Mouse (Mus musculus): ENCODE data around the gene Grik5. TPM values are rescaled to one million over a fixed set of nuclear protein-coding genes. Genes with fewer than 3 reads are reported as not detected.

The Grik5 gene
- polyA plus RNA-seq, 2 experiments, result 11.8 to 84.9 TPM

DNA sequence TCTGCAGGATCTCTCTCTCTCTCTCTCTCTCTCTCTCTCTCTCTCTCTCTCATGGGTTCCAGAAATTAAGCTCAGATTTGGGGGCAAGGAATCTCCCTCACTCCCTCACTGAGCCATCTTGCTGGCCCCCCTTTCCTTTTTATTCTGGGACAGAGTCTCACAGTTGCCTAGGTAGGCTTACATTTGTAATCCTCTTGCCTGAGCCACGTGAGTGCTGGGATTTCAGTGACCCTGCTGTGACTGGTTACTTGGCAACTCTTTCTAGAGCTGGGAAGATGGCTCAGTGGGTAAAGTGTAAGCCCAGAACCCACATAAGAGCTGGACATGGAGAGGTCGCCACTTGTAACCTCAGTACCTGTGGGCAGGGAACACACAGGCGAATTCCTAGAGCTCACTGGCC, 40.6 kb downstream of the Grik5 start:
- H3K9me3 ChIP-seq (ENCODE audit: control insufficient read depth, low read length), result no peaks in the 10 kb centered on the region
- DNase-seq (ENCODE audit: low spot score), result no peak
- no peak for ATAC-seq (ENCODE audit: low FRiP score, low read depth)
- H3K9ac ChIP-seq (ENCODE audit: low read depth, low read length, severe bottlenecking), result no peak overlapping the region
- TF ChIP-seq POLR2A (IDR thresholded peaks at IDR 0.05; ENCODE audit: borderline replicate concordance, extremely low read depth, insufficient read depth, insufficient read length), result no peak
- WGBS, result 75% methylated on average over 3 of the region's 3 CpGs
- peaks cover 51% of the 10 kb centered on the region for H3K36me3 ChIP-seq (ENCODE audit: control insufficient read depth, insufficient read depth, low read length)
- H3K4me1 ChIP-seq (ENCODE audit: control insufficient read depth, insufficient read depth, low read length), result no peaks in the 10 kb centered on the region
- no peak overlapping the region for H3K27ac ChIP-seq (replicated peaks; ENCODE audit: low read depth, low read length)
- H3K27me3 ChIP-seq (ENCODE audit: control insufficient read depth, insufficient read depth, low read length), result no peaks in the 10 kb centered on the region
- no peak overlapping the region for H3K4me3 ChIP-seq (replicated peaks; ENCODE audit: low read length)
- H3K4me2 ChIP-seq (replicated peaks; ENCODE audit: low read depth, low read length, severe bottlenecking), result no peak overlapping the region

DNA sequence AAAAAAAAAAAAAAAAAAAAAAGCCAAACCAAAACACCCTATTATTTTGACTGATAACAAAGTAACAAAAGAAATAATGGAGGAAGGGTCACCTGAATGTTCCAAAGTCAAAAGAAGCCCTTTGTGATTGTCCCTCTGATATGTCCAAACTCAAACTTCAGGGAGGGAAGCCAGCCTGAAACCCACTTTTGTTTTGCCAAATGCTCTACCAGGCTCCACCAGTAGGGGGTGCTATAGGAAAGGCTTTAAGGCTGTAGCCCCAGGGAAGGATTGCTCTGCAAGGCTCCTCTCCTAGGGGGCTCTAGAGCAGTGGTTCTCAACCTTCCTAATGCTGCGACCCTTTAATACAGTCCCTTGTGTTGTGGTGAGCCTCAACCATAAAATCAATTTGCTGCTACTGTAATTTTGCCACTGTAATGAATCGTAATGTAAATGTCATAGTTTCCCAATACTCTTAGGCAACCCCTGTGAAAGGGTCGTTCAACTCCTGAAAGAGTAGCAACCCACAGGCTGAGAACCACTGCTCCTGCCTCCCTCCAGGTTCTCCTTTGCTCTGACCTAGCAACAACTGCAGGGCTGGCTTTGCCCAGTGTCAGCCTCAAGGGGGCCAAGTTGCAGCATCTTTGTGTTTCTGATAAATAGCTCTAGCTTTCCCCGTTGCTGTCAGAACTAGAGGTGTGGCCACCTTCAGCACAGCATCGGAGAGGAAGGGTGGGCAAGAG, 42.0 kb downstream of the Grik5 start:
- Histone ChIP-seq H3K4me1 (ENCODE audit: control insufficient read depth, insufficient read depth, low read length) (no peaks in the 10 kb centered on the region), H3K9me3 (ENCODE audit: control insufficient read depth, low read length) (no peaks in the 10 kb centered on the region), H3K36me3 (ENCODE audit: control insufficient read depth, insufficient read depth, low read length) (peaks cover 39% of the 10 kb centered on the region), H3K27ac (replicated peaks; ENCODE audit: low read depth, low read length) (no peak overlapping the region), H3K9ac (ENCODE audit: low read depth, low read length, severe bottlenecking) (no peak overlapping the region), H3K27me3 (ENCODE audit: control insufficient read depth, insufficient read depth, low read length) (no peaks in the 10 kb centered on the region), H3K4me2 (replicated peaks; ENCODE audit: low read depth, low read length, severe bottlenecking) (no peak overlapping the region), H3K4me3 (replicated peaks; ENCODE audit: low read length) (no peak overlapping the region)
- 42% methylated on average over 5 of the region's 5 CpGs for WGBS
- ATAC-seq (ENCODE audit: low FRiP score, low read depth), result peak; percentile 56; the same call in 1 of the 2 replicates
- TF ChIP-seq POLR2A (IDR thresholded peaks at IDR 0.05; ENCODE audit: borderline replicate concordance, extremely low read depth, insufficient read depth, insufficient read length), result no peak
- peak; percentile 82 for DNase-seq (ENCODE audit: low spot score)

- Histone ChIP-seq H3K4me1 (ENCODE audit: control insufficient read depth, insufficient read depth, low read length) (no peaks in the 10 kb centered on the region), H3K27me3 (ENCODE audit: control insufficient read depth, insufficient read depth, low read length) (no peaks in the 10 kb centered on the region), H3K27ac (replicated peaks; ENCODE audit: low read depth, low read length) (no peak overlapping the region), H3K4me2 (replicated peaks; ENCODE audit: low read depth, low read length, severe bottlenecking) (no peak overlapping the region), H3K9me3 (ENCODE audit: control insufficient read depth, low read length) (no peaks in the 10 kb centered on the region), H3K9ac (ENCODE audit: low read depth, low read length, severe bottlenecking) (no peak overlapping the region), H3K36me3 (ENCODE audit: control insufficient read depth, insufficient read depth, low read length) (peaks cover 42% of the 10 kb centered on the region), H3K4me3 (replicated peaks; ENCODE audit: low read length) (no peak overlapping the region)
- 63% methylated on average over 7 of the region's 7 CpGs for WGBS
- DNase-seq (ENCODE audit: low spot score), result no peak
- ATAC-seq (ENCODE audit: low FRiP score, low read depth), result no peak
- no peak for TF ChIP-seq POLR2A (IDR thresholded peaks at IDR 0.05; ENCODE audit: borderline replicate concordance, extremely low read depth, insufficient read depth, insufficient read length)
Measured at GRCm38 (mm10) chr7:25026452-25026851, 45.7 kb downstream of the Grik5 start.

DNA sequence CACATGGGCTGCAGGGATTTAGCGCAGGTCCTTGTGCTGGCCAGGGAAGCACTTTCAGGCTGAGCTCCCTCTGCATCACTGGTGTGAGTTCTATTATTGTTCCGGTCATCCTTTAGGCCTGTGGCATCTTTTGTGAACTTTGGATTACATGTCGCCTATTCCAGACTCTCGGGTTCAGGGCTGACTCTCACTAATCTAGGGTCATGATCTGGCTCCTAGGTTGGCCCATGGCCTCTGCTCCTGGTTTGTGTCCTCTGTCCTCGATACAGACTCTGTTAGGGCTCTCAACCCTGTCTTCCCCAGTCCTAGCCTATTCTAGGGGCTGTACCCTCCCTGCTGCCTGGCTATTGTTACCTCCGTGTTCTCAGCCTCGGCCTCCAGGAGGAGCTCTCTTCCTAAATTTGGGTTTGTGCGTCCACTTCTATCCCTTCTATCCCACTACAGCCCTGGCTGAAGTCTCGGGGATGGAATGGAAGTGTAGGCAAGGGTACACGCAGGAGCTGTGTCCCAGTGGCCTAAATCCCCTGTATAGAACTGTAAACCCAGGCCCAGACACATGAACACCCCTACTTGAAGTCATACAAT, 46.2 kb downstream of the Grik5 start:
- peaks cover 45% of the 10 kb centered on the region for H3K36me3 ChIP-seq (ENCODE audit: control insufficient read depth, insufficient read depth, low read length)
- no peak overlapping the region for H3K9ac ChIP-seq (ENCODE audit: low read depth, low read length, severe bottlenecking)
- no peaks in the 10 kb centered on the region for H3K4me1 ChIP-seq (ENCODE audit: control insufficient read depth, insufficient read depth, low read length)
- no peak overlapping the region for H3K27ac ChIP-seq (replicated peaks; ENCODE audit: low read depth, low read length)
- TF ChIP-seq POLR2A (IDR thresholded peaks at IDR 0.05; ENCODE audit: borderline replicate concordance, extremely low read depth, insufficient read depth, insufficient read length), result no peak
- no peaks in the 10 kb centered on the region for H3K27me3 ChIP-seq (ENCODE audit: control insufficient read depth, insufficient read depth, low read length)
- no peak overlapping the region for H3K4me3 ChIP-seq (replicated peaks; ENCODE audit: low read length)
- no peak overlapping the region for H3K4me2 ChIP-seq (replicated peaks; ENCODE audit: low read depth, low read length, severe bottlenecking)
- H3K9me3 ChIP-seq (ENCODE audit: control insufficient read depth, low read length), result no peaks in the 10 kb centered on the region
- DNase-seq (ENCODE audit: low spot score), result no peak
- WGBS, result 66% methylated on average over 10 of the region's 10 CpGs
- no peak for ATAC-seq (ENCODE audit: low FRiP score, low read depth)

DNA sequence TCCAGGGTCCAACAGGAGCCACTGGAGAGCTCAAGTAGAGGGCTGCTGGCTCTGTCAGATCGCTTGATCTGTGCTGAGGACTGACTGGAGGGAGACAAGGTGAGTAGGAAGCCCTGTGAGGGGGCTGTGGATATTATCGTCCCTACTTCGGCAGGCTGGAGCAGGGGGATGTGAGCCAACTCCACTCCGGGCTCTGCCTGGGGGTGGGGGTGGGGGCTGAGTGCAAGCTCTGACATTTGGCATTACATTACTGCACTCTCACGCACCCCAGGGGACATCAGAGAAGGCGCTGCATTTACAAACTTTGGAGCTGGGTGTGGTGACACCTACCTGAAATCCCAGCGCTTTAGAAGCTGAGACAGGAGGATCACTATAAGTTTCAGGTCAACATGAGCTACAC, 60.6 kb downstream of the Grik5 start:
- Histone ChIP-seq H3K9me3 (ENCODE audit: control insufficient read depth, low read length) (no peaks in the 10 kb centered on the region), H3K4me3 (replicated peaks; ENCODE audit: low read length) (no peak overlapping the region), H3K4me2 (replicated peaks; ENCODE audit: low read depth, low read length, severe bottlenecking) (no peak overlapping the region), H3K36me3 (ENCODE audit: control insufficient read depth, insufficient read depth, low read length) (peaks cover 39% of the 10 kb centered on the region), H3K4me1 (ENCODE audit: control insufficient read depth, insufficient read depth, low read length) (0 out of 2 replicates have a peak, but pooled peaks cover 10% of the 10 kb centered on the region), H3K27me3 (ENCODE audit: control insufficient read depth, insufficient read depth, low read length) (peaks cover 67% of the 10 kb centered on the region), H3K27ac (replicated peaks; ENCODE audit: low read depth, low read length) (no peak overlapping the region), H3K9ac (ENCODE audit: low read depth, low read length, severe bottlenecking) (no peak overlapping the region)
- TF ChIP-seq POLR2A (IDR thresholded peaks at IDR 0.05; ENCODE audit: borderline replicate concordance, extremely low read depth, insufficient read depth, insufficient read length), result no peak
- 51% methylated on average over 7 of the region's 7 CpGs for WGBS
- no peak for ATAC-seq (ENCODE audit: low FRiP score, low read depth)
- DNase-seq (ENCODE audit: low spot score), result no peak
